Mouse (Mus musculus): Measurements from ENCODE around the gene S1pr4.

GRCm38 (mm10) chr10:81481605-81482532, 18.1 kb downstream of the S1pr4 start:
- TF ChIP-seq POLR2A (IDR thresholded peaks at IDR 0.05; ENCODE audit: control insufficient read depth, extremely low read depth, insufficient read depth, low read length, poor library complexity) (no peak), CTCF (IDR thresholded peaks at IDR 0.05; ENCODE audit: borderline replicate concordance, control insufficient read depth, extremely low read depth, insufficient read depth, low read length, poor library complexity) (no peak)
